Mouse (Mus musculus) CH12.LX (cell line): ENCODE measurements around the gene Ccl11. TPM values are rescaled to one million over a fixed set of nuclear protein-coding genes. Genes with fewer than 3 reads are reported as not detected.

ENCODE experiments used
- DNase-seq: peaks from one replicate; pipeline ENCODE4 v3.0.0-alpha.2; 2013; ENCODE audit errors: extremely low read depth
- H3K27ac ChIP-seq: 2 replicates; pipeline ENCODE4 v1.5.1; 2012; ENCODE audit warnings: low read depth, mild to moderate bottlenecking, control low read depth, moderate library complexity; ENCODE audit not compliant: insufficient read depth
- H3K27me3 ChIP-seq: replicated peaks from 2 replicates; pipeline ENCODE3; 2012; ENCODE audit warnings: inconsistent platforms
- H3K36me3 ChIP-seq, 2 experiments: replicated peaks in 1 of 2; 2 replicates each; pipeline versions ENCODE3 to v1.6.1; 2012; ENCODE audit warnings: inconsistent platforms in 1 of 2, low read length in 1 of 2, mild to moderate bottlenecking in 1 of 2, mixed read lengths in 1 of 2, moderate library complexity in 1 of 2; ENCODE audit not compliant: control insufficient read depth in 1 of 2, insufficient read depth in 1 of 2
- H3K4me1 ChIP-seq, 2 experiments: 2 replicates each; pipeline ENCODE4 v1.6.1; 2012; ENCODE audit warnings: inconsistent platforms in 1 of 2, moderate library complexity in 1 of 2; ENCODE audit not compliant: insufficient read depth in 2 of 2, control insufficient read depth in 1 of 2
- H3K4me2 ChIP-seq: 2 replicates; pipeline ENCODE4 v1.6.1; 2012; ENCODE audit warnings: low read depth, mild to moderate bottlenecking, control low read depth; ENCODE audit not compliant: poor library complexity, insufficient read depth, severe bottlenecking
- H3K4me3 ChIP-seq, 3 experiments: fragments of 150-350 bp in 1 of 3; sonication (generic) in 1 of 3; replicated peaks in 1 of 3; 2 replicates each; pipeline versions ENCODE3 to v1.5.1; 2011 to 2012; ENCODE audit warnings: low read depth in 2 of 3, low read length in 2 of 3, mild to moderate bottlenecking in 2 of 3, moderate library complexity in 2 of 3, control low read depth in 1 of 3, improper control_type of control experiment in 1 of 3, inconsistent platforms in 1 of 3, mixed read lengths in 1 of 3; ENCODE audit not compliant: poor library complexity in 1 of 3
- H3K79me2 ChIP-seq: replicated peaks from 2 replicates; pipeline ENCODE4 v1.6.1; 2012; ENCODE audit warnings: mild to moderate bottlenecking, moderate library complexity; ENCODE audit not compliant: control insufficient read depth, poor library complexity, insufficient read depth, severe bottlenecking; ENCODE audit errors: extremely low read depth
- H3K9ac ChIP-seq: 2 replicates; pipeline ENCODE4 v1.6.1; 2012; ENCODE audit warnings: low read depth, mild to moderate bottlenecking, control low read depth, moderate library complexity; ENCODE audit not compliant: insufficient read depth
- H3K9me3 ChIP-seq: replicated peaks from 2 replicates; pipeline ENCODE3; 2012; ENCODE audit warnings: low read length, inconsistent platforms, mixed read lengths
- BHLHE40 ChIP-seq: IDR thresholded peaks from 2 replicates; pipeline ENCODE4 v1.6.1; 2011; ENCODE audit warnings: mild to moderate bottlenecking, low read depth, low read length, improper control_type of control experiment
- CHD2 ChIP-seq: IDR thresholded peaks from 2 replicates; pipeline ENCODE4 v1.6.1; 2011; ENCODE audit warnings: low read length, improper control_type of control experiment
- CTCF ChIP-seq, 2 experiments: IDR thresholded peaks in 1 of 2; conservative IDR thresholded peaks in 1 of 2; 2 replicates each; pipeline ENCODE4 v1.5.1; 2011 to 2012; ENCODE audit warnings: low read depth in 2 of 2, low read length in 2 of 2, improper control_type of control experiment in 1 of 2, inconsistent platforms in 1 of 2, mild to moderate bottlenecking in 1 of 2, moderate library complexity in 1 of 2
- ELF1 ChIP-seq: IDR thresholded peaks from 2 replicates; pipeline ENCODE4 v1.6.1; 2014; ENCODE audit warnings: low read depth, mild to moderate bottlenecking, inconsistent platforms, low read length, improper control_type of control experiment
- EP300 ChIP-seq: IDR thresholded peaks from 2 replicates; pipeline ENCODE4 v1.6.1; 2011; ENCODE audit warnings: low read length, improper control_type of control experiment
- GABPA ChIP-seq: IDR thresholded peaks from 2 replicates; pipeline ENCODE4 v1.6.1; 2012; ENCODE audit warnings: low read depth, low read length, improper control_type of control experiment, inconsistent platforms; ENCODE audit not compliant: insufficient replicate concordance
- KAT2A ChIP-seq: IDR thresholded peaks from 2 replicates; pipeline ENCODE4 v1.6.1; 2012; ENCODE audit warnings: low read length, improper control_type of control experiment, inconsistent platforms; ENCODE audit not compliant: insufficient replicate concordance
- MAX ChIP-seq: IDR thresholded peaks from 2 replicates; pipeline ENCODE4 v1.6.1; 2011; ENCODE audit warnings: low read length, improper control_type of control experiment
- MAZ ChIP-seq: IDR thresholded peaks from 2 replicates; pipeline ENCODE4 v1.6.1; 2012; ENCODE audit warnings: low read depth, mild to moderate bottlenecking, inconsistent platforms, low read length, improper control_type of control experiment, moderate library complexity
- MYC ChIP-seq: IDR thresholded peaks from 2 replicates; pipeline ENCODE4 v1.6.1; 2011; ENCODE audit warnings: low read depth, mild to moderate bottlenecking, improper control_type of control experiment, low read length
- NELFE ChIP-seq: IDR thresholded peaks from 2 replicates; pipeline ENCODE4 v1.6.1; 2011; ENCODE audit warnings: low read depth, low read length, improper control_type of control experiment
- NRF1 ChIP-seq: IDR thresholded peaks from 2 replicates; pipeline ENCODE4 v1.6.1; 2014; ENCODE audit warnings: low read depth, mild to moderate bottlenecking, inconsistent platforms, low read length, improper control_type of control experiment, moderate library complexity
- PAX5 ChIP-seq: IDR thresholded peaks from 2 replicates; pipeline ENCODE4 v1.6.1; 2012; ENCODE audit warnings: low read length, inconsistent platforms, mixed read lengths
- POLR2A ChIP-seq: IDR thresholded peaks from 2 replicates; pipeline ENCODE4 v1.6.1; 2011; ENCODE audit warnings: low read depth, mild to moderate bottlenecking, improper control_type of control experiment, low read length
- POLR2AphosphoS2 ChIP-seq: IDR thresholded peaks from 2 replicates; pipeline ENCODE4 v1.6.1; 2011; ENCODE audit warnings: low read depth, low read length, improper control_type of control experiment
- RCOR1 ChIP-seq: conservative IDR thresholded peaks from 2 replicates; pipeline ENCODE4 v1.6.1; 2012; ENCODE audit warnings: low read depth, mild to moderate bottlenecking, inconsistent platforms, low read length, improper control_type of control experiment
- SMC3 ChIP-seq: IDR thresholded peaks from 2 replicates; pipeline ENCODE4 v1.6.1; 2011; ENCODE audit warnings: low read depth, low read length, improper control_type of control experiment
- TBP ChIP-seq: conservative IDR thresholded peaks from 2 replicates; pipeline ENCODE4 v1.6.1; 2011; ENCODE audit warnings: low read depth, low read length, improper control_type of control experiment
- TCF12 ChIP-seq: IDR thresholded peaks from 2 replicates; pipeline ENCODE4 v1.6.1; 2014; ENCODE audit warnings: low read depth, mild to moderate bottlenecking, inconsistent platforms, low read length, improper control_type of control experiment
- USF2 ChIP-seq: conservative IDR thresholded peaks from 2 replicates; pipeline ENCODE4 v1.6.1; 2011; ENCODE audit warnings: low read depth, low read length, improper control_type of control experiment
- ZC3H11A ChIP-seq: IDR thresholded peaks from 2 replicates; pipeline ENCODE4 v1.6.1; 2012; ENCODE audit warnings: low read depth, mild to moderate bottlenecking, inconsistent platforms, low read length, improper control_type of control experiment
- ZNF384 ChIP-seq: IDR thresholded peaks from 2 replicates; pipeline ENCODE4 v1.6.1; 2012; ENCODE audit warnings: low read depth, low read length, improper control_type of control experiment, inconsistent platforms
- dilution Hi-C: fragments of 300-500 bp; cut with MboI; formaldehyde crosslinking; loops from 2 replicates; pipeline ENCODE4 v1.14.3; 2020; ENCODE audit warnings: low sequenced_read_pairs; ENCODE audit not compliant: extremely low pct_unique_long_range_greater_than_20kb, extremely low pct_ligation_motif_present
- in situ Hi-C: fragments of 300-500 bp; cut with MboI; formaldehyde crosslinking; loops from 3 replicates; pipeline ENCODE4 v1.14.3; 2019; ENCODE audit warnings: low sequenced_read_pairs, low pct_ligation_motif_present, low pct_unique_long_range_greater_than_20kb, mixed read lengths
- polyA plus RNA-seq: library from polyadenylated mRNA; unstranded; fragments of >175 nt; gene quantifications from 2 replicates; pipeline ENCODE4 v1.2.1, GENCODE M21; 2012; ENCODE audit warnings: low read depth; ENCODE audit not compliant: insufficient read length
- total RNA-seq, 2 experiments: library from RNA; depleted of rRNA; stranded (reverse); fragments of 300-350 nt in 1 of 2; fragments of >200 nt in 1 of 2; gene quantifications; 2 replicates each; pipeline ENCODE4 v1.2.3; 2012 to 2014

Ccl11 gene
- total and polyA plus RNA-seq, 3 experiments, result not detected

GRCm38 (mm10) chr11:82099511-82100323 is 42.1 kb downstream of the Ccl11 start:
- in situ Hi-C loops, result no loop called here
- dilution Hi-C loops, result no loop called here
- Histone ChIP-seq H3K27ac (no peak overlapping the region), H3K27me3 (peaks cover 36% of the 10 kb centered on the region), H3K4me3 (no peak overlapping the region), H3K79me2 (no peaks in the 10 kb centered on the region), H3K4me2 (no peak overlapping the region), H3K9ac (no peak overlapping the region), H3K4me1 (peaks cover 4 to 17% of the 10 kb centered on the region in 2 experiments), H3K9me3 (no peaks in the 10 kb centered on the region), H3K36me3 (no peaks in the 10 kb centered on the region)
- no peak for DNase-seq
- no peak for TF ChIP-seq TBP
- TF ChIP-seq SMC3, result no peak
- no peak for TF ChIP-seq NRF1
- peak; percentile 55; the same call in 1 of the 2 replicates for TF ChIP-seq CHD2

- no peak overlapping the region for H3K27ac ChIP-seq
- H3K79me2 ChIP-seq, result no peaks in the 10 kb centered on the region
- peaks cover 33% of the 10 kb centered on the region for H3K27me3 ChIP-seq
- peaks cover 4 to 17% of the 10 kb centered on the region in 2 experiments for H3K4me1 ChIP-seq
- TF ChIP-seq KAT2A (no peak), ELF1 (no peak), TCF12 (no peak), CTCF (conservative IDR thresholded peaks at IDR 0.05 in 1 of 2, IDR thresholded peaks at IDR 0.05 in 1 of 2; ENCODE audit: low read depth in 2 of 2, low read length in 2 of 2) (no peak), PAX5 (no peak), MAZ (no peak), NELFE (no peak), ZC3H11A (no peak), MAX (peak; percentile 42; the same call in 1 of the 2 replicates), NRF1 (no peak), GABPA (no peak), TBP (no peak), BHLHE40 (no peak), POLR2A (no peak), EP300 (peak; percentile 51; the same call in 1 of the 2 replicates), POLR2AphosphoS2 (no peak), USF2 (no peak), MYC (0 out of 2 replicates have a peak, but pooled peaks have one; percentile 33), RCOR1 (no peak), ZNF384 (no peak)
- dilution Hi-C loops (no loop called here), in situ Hi-C loops (no loop called here)
- no peaks in the 10 kb centered on the region for H3K9me3 ChIP-seq
- H3K9ac ChIP-seq, result no peak overlapping the region
- 0 out of 2 replicates have a peak overlapping the region, but pooled peaks have one; percentile 35 for H3K4me2 ChIP-seq
- no peak overlapping the region for H3K4me3 ChIP-seq
- peak; percentile 22 for DNase-seq
- no peaks in the 10 kb centered on the region for H3K36me3 ChIP-seq
Observed at GRCm38 (mm10) chr11:82101087-82101486, 43.5 kb downstream of the Ccl11 start.
